Mouse (Mus musculus): Measurements from ENCODE around the gene Tsen15.
"Not testable (repeated sequence)": the region's sequence is repeated elsewhere in the genome, so short reads cannot be mapped to it uniquely, and the experiment has no call there.

The Tsen15 gene

GRCm38 (mm10) chr1:152385693-152386092 lies 795 bp downstream of the Tsen15 start:
- not testable (repeated sequence) for DNase-seq (ENCODE audit: low spot score)

DNA sequence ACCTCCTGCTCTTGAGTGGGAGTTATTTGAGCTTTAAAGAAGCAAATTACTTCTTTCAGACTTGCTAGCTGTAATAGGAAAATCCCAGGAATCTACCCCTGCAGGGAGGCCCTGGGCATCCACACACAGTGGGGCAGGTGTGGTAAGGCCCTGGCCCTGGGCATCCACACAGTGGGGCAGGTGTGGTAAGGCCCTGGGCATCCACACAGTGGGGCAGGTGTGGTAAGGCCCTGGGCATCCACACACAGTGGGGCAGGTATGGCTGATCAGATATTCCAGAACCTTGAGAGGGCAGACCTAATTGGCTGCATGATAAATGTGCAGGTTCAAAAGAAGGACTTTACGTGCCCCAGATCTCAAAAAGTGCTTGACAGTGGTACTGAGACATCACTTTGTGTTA lies 1.9 kb downstream of the Tsen15 start:
- DNase-seq (ENCODE audit: low spot score) = no peak

GRCm38 (mm10) chr1:152378311-152378710 lies 8.2 kb downstream of the Tsen15 start:
- no peak for DNase-seq (ENCODE audit: low spot score)

GRCm38 (mm10) chr1:152369139-152369538 lies 17.3 kb downstream of the Tsen15 start:
- no peak for DNase-seq (ENCODE audit: low spot score)

- DNase-seq (ENCODE audit: low spot score) = no peak
These were observed 18.0 kb downstream of the Tsen15 start for GRCm38 (mm10) chr1:152368311-152369088.

DNA sequence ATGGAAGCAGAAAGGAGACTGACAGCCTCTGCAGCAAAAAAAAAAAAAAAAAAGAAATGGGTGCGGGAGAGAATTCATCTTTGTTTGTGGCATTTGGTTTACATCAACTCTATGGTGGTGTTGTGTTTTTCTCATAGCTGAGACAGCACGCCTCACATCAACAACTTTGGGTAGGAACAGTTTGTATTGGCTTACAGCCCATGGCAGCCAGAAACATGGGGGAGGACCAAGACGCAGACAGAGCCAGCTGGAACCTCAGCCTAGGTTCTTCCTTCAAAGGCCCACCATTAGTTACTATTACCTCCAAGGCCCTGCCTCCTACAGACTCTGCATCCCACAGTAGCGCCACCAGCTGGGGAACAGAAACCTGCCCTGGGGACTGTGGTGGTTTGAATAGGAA lies 29.8 kb downstream of the Tsen15 start:
- DNase-seq (ENCODE audit: low spot score) = no peak

GRCm38 (mm10) chr1:152347946-152348345 lies 38.5 kb downstream of the Tsen15 start:
- no peak for DNase-seq (ENCODE audit: low spot score)

DNA sequence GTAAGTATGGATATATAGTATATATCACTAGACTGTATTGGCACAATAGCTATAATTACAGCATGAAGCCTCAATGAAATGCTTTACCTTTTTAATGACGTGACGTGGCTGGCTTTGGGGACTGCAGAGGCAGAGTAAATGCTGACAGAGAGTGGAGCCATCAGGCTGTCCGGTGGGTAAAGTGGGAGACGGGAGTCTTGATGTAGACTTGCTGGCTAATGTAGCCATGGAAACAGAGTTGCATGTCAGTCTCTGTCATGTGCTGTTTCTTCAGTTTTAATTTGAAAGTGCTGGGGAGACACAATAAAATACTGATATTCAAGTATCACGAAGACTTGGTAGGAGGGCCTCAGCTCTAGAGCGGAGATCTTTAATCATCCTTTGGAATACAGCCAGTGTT lies 62.5 kb downstream of the Tsen15 start:
- DNase-seq (ENCODE audit: low spot score) = no peak

Data from urinary bladder, postnatal 10 days (tissue).